8 mouse cellular contexts compared by ENCODE assay signal in genomic region chr17:83323410-83324268, GRCm38 (mm10). TPM values are rescaled to one million over a fixed set of nuclear protein-coding genes. Genes with fewer than 3 reads are reported as not detected.
DNase-seq lines count a peak whose midpoint lies in the region; ATAC-seq and TF ChIP-seq lines count a peak whose summit lies in the region.

No protein-coding gene starts in this region.

- H3K36me3 ChIP-seq in forebrain, embryonic 15.5 days = no peaks in the 10 kb centered on the region
- H3K36me3 ChIP-seq in forebrain, postnatal 0 days (ENCODE audit: insufficient read depth) = no peaks in the 10 kb centered on the region
- H3K36me3 ChIP-seq in intestine, embryonic 16.5 days (ENCODE audit: control insufficient read depth, insufficient read depth, low read length) = no peaks in the 10 kb centered on the region
- H3K36me3 ChIP-seq in lung, embryonic 16.5 days (ENCODE audit: control insufficient read depth, insufficient read depth, low read length) = no peaks in the 10 kb centered on the region

- 0 out of 2 replicates have a peak overlapping the region, but pooled peaks have one; percentile 5 for H3K27ac ChIP-seq in forebrain, embryonic 15.5 days (replicated peaks)
- no peak overlapping the region for H3K27ac ChIP-seq in forebrain, postnatal 0 days (ENCODE audit: low read depth, low read length)
- peak overlapping the region; percentile 72 for H3K27ac ChIP-seq in intestine, embryonic 16.5 days (ENCODE audit: low read length)
- peak overlapping the region; percentile 97 for H3K27ac ChIP-seq in lung, embryonic 16.5 days (ENCODE audit: low read length)

- no peak for ATAC-seq in forebrain, embryonic 15.5 days (replicated peaks)
- no peak for ATAC-seq in forebrain, postnatal 0 days
- peak; percentile 70 for ATAC-seq in intestine, embryonic 16.5 days
- peak; percentile 76 for ATAC-seq in lung, embryonic 16.5 days (ENCODE audit: low read depth)

- peaks cover 22% of the 10 kb centered on the region for H3K4me1 ChIP-seq in forebrain, embryonic 15.5 days
- peaks cover 3% of the 10 kb centered on the region; the same call in 1 of the 2 replicates for H3K4me1 ChIP-seq in forebrain, postnatal 0 days (ENCODE audit: insufficient read depth)
- peaks cover 27% of the 10 kb centered on the region for H3K4me1 ChIP-seq in intestine, embryonic 16.5 days (ENCODE audit: control insufficient read depth, insufficient read depth, low read length)
- H3K4me1 ChIP-seq in lung, embryonic 16.5 days (replicated peaks; ENCODE audit: control insufficient read depth, insufficient read depth, low read length) = peaks cover 31% of the 10 kb centered on the region

- WGBS in forebrain, embryonic 15.5 days = 49% methylated on average over 19 of the region's 19 CpGs
- 55% methylated on average over 19 of the region's 19 CpGs for WGBS in forebrain, postnatal 0 days
- 45% methylated on average over 19 of the region's 19 CpGs for WGBS in intestine, embryonic 16.5 days
- WGBS in lung, embryonic 16.5 days = 32% methylated on average over 19 of the region's 19 CpGs

- no peaks in the 10 kb centered on the region for H3K9me3 ChIP-seq in forebrain, embryonic 15.5 days
- no peaks in the 10 kb centered on the region for H3K9me3 ChIP-seq in forebrain, postnatal 0 days (ENCODE audit: low read length)
- H3K9me3 ChIP-seq in intestine, embryonic 16.5 days (ENCODE audit: control insufficient read depth, low read length) = no peaks in the 10 kb centered on the region
- no peaks in the 10 kb centered on the region for H3K9me3 ChIP-seq in lung, embryonic 16.5 days (ENCODE audit: control insufficient read depth, low read length)

- H3K4me3 ChIP-seq in forebrain, embryonic 15.5 days = no peak overlapping the region
- H3K4me3 ChIP-seq in forebrain, postnatal 0 days (ENCODE audit: low read depth, low read length) = no peak overlapping the region
- H3K4me3 ChIP-seq in intestine, embryonic 16.5 days (ENCODE audit: low read length) = no peak overlapping the region
- H3K4me3 ChIP-seq in lung, embryonic 16.5 days (ENCODE audit: low read length) = peak overlapping the region; percentile 21; the same call in 1 of the 2 replicates

- H3K4me2 ChIP-seq in forebrain, embryonic 15.5 days (replicated peaks) = no peak overlapping the region
- no peak overlapping the region for H3K4me2 ChIP-seq in forebrain, postnatal 0 days (ENCODE audit: low read depth)
- peak overlapping the region; percentile 55 for H3K4me2 ChIP-seq in intestine, embryonic 16.5 days (ENCODE audit: low read depth, low read length)
- H3K4me2 ChIP-seq in lung, embryonic 16.5 days (ENCODE audit: low read depth, low read length) = peak overlapping the region; percentile 56

- DNase-seq in forebrain, postnatal 0 days = no peak
- peak; percentile 41 for DNase-seq in adrenal gland, adult 8-10 months
- no peak for DNase-seq in thymus, postnatal 36 days
- DNase-seq in cerebellum, postnatal 4 days (ENCODE audit: low spot score in 2 of 2) = no peak
- DNase-seq in thymus, postnatal 25 days = no peak

- TF ChIP-seq CTCF in forebrain, postnatal 0 days (IDR thresholded peaks at IDR 0.05; ENCODE audit: low read depth) = no peak

- H3K27me3 ChIP-seq in forebrain, embryonic 15.5 days = no peaks in the 10 kb centered on the region
- no peaks in the 10 kb centered on the region for H3K27me3 ChIP-seq in forebrain, postnatal 0 days (ENCODE audit: insufficient read depth, low read length)
- H3K27me3 ChIP-seq in intestine, embryonic 16.5 days (replicated peaks; ENCODE audit: control insufficient read depth, insufficient read depth, low read length) = no peaks in the 10 kb centered on the region
- H3K27me3 ChIP-seq in lung, embryonic 16.5 days (ENCODE audit: control insufficient read depth, insufficient read depth, low read depth, low read length) = no peaks in the 10 kb centered on the region

- no peak overlapping the region for H3K9ac ChIP-seq in forebrain, embryonic 15.5 days (replicated peaks)
- H3K9ac ChIP-seq in forebrain, postnatal 0 days = no peak overlapping the region
- peak overlapping the region; percentile 57; the same call in 1 of the 2 replicates for H3K9ac ChIP-seq in intestine, embryonic 16.5 days (ENCODE audit: low read depth, low read length)
- peak overlapping the region; percentile 61 for H3K9ac ChIP-seq in lung, embryonic 16.5 days (ENCODE audit: low read length)

RNA-seq across cellular contexts. Expression of gene Eml4, which starts 27.1 kb away (rescaled TPM):
- polyA plus RNA-seq in forebrain, embryonic 15.5 days (2015; fragmentation: Nextera tagmentation; extraction: Ambion mirVana) = 34.6 and 34.8 TPM in 2 replicates
- 51.5 and 58.7 TPM in 2 replicates for total RNA-seq in forebrain, postnatal 0 days (2014; rRNA removed)
- 12.9 and 20.0 TPM in 2 replicates for polyA plus RNA-seq in forebrain, postnatal 0 days (2015; fragmentation: Nextera tagmentation; extraction: Ambion mirVana)
- 10 to 100 TPM; 19.0 to 25.1 (median 22.4) TPM for total RNA-seq in adrenal gland, adult 8-10 months (2022)
- 26.3 and 28.8 TPM in 2 replicates for polyA plus RNA-seq in intestine, embryonic 16.5 days (2015; fragmentation: Nextera tagmentation; extraction: Ambion mirVana)
- polyA plus RNA-seq in lung, embryonic 16.5 days (2015; fragmentation: Nextera tagmentation; extraction: Ambion mirVana) = 28.4 and 28.6 TPM in 2 replicates

Comparison
In these comparisons a context has a peak if more than half of its experiments do, and no peak if none do; other contexts are left out.
1. ATAC-seq: peak in intestine, embryonic 16.5 days (single experiment) and lung, embryonic 16.5 days (single experiment); none in forebrain, embryonic 15.5 days (single experiment) and forebrain, postnatal 0 days (single experiment).
2. H3K4me2 ChIP-seq: peak in intestine, embryonic 16.5 days (single experiment) and lung, embryonic 16.5 days (single experiment); none in forebrain, embryonic 15.5 days (single experiment) and forebrain, postnatal 0 days (single experiment).
3. H3K9ac ChIP-seq: peak in intestine, embryonic 16.5 days (single experiment) and lung, embryonic 16.5 days (single experiment); none in forebrain, embryonic 15.5 days (single experiment) and forebrain, postnatal 0 days (single experiment).